In genomic region chr7:28392429-28393271, GRCm38 (mm10) we compare ENCODE assay signal across 7 mouse cellular contexts. TPM values are rescaled to one million over a fixed set of nuclear protein-coding genes. Genes with fewer than 3 reads are reported as not detected.
A peak's percentile ranks its signal among the peaks of the same experiment; 100 is the strongest.
DNase-seq lines count a peak whose midpoint lies in the region; ATAC-seq and TF ChIP-seq lines count a peak whose summit lies in the region.

Gene Med29 (minus strand): TSS chr7:28392708.
Gene Paf1 (plus strand): TSS chr7:28392951.

- under 1% methylated on average over 58 of the region's 58 CpGs for WGBS in embryonic facial prominence, embryonic 10.5 days
- under 1% methylated on average over 58 of the region's 58 CpGs for WGBS in intestine, postnatal 0 days
- under 1% methylated on average over 58 of the region's 58 CpGs for WGBS in midbrain, embryonic 12.5 days
- WGBS in small intestine, adult 2 months, result under 1% methylated on average over 58 of the region's 58 CpGs

- H3K4me2 ChIP-seq in intestine, postnatal 0 days (replicated peaks; ENCODE audit: low read depth), result peak within 1 kb of the TSS; percentile 91
- peak within 1 kb of the TSS; percentile 97 for H3K4me2 ChIP-seq in midbrain, embryonic 12.5 days (replicated peaks)

- H3K9me3 ChIP-seq in embryonic facial prominence, embryonic 10.5 days, result no peaks in the 10 kb centered on the region
- H3K9me3 ChIP-seq in intestine, postnatal 0 days (ENCODE audit: control insufficient read depth), result no peaks in the 10 kb centered on the region
- H3K9me3 ChIP-seq in midbrain, embryonic 12.5 days, result no peaks in the 10 kb centered on the region

- H3K4me3 ChIP-seq in embryonic facial prominence, embryonic 10.5 days, result peak within 1 kb of the TSS; percentile 98
- peak within 1 kb of the TSS; percentile 83 for H3K4me3 ChIP-seq in intestine, postnatal 0 days (ENCODE audit: low read depth, low read length)
- peak within 1 kb of the TSS; percentile 94 for H3K4me3 ChIP-seq in midbrain, embryonic 12.5 days
- peak within 1 kb of the TSS; percentile 97 for H3K4me3 ChIP-seq in small intestine, adult 2 months (ENCODE audit: low read depth, low read length)

- H3K27ac ChIP-seq in embryonic facial prominence, embryonic 10.5 days (replicated peaks), result peak within 1 kb of the TSS; percentile 87
- H3K27ac ChIP-seq in intestine, postnatal 0 days (ENCODE audit: low read depth, low read length), result peak within 1 kb of the TSS; percentile 80
- H3K27ac ChIP-seq in midbrain, embryonic 12.5 days (replicated peaks), result peak within 1 kb of the TSS; percentile 80
- H3K27ac ChIP-seq in small intestine, adult 2 months (ENCODE audit: insufficient read depth, low read depth, low read length), result peak within 1 kb of the TSS; percentile 57

- H3K27me3 ChIP-seq in embryonic facial prominence, embryonic 10.5 days (replicated peaks; ENCODE audit: low read depth, poor library complexity, severe bottlenecking), result no peaks in the 10 kb centered on the region
- no peaks in the 10 kb centered on the region for H3K27me3 ChIP-seq in intestine, postnatal 0 days (replicated peaks; ENCODE audit: control insufficient read depth, insufficient read depth, low read length)
- no peaks in the 10 kb centered on the region for H3K27me3 ChIP-seq in midbrain, embryonic 12.5 days
- H3K27me3 ChIP-seq in small intestine, adult 2 months (ENCODE audit: control insufficient read depth, insufficient read depth, low read length), result no peaks in the 10 kb centered on the region

- peaks cover 67% of the 10 kb centered on the region for H3K36me3 ChIP-seq in embryonic facial prominence, embryonic 10.5 days (replicated peaks)
- H3K36me3 ChIP-seq in intestine, postnatal 0 days (ENCODE audit: control insufficient read depth, insufficient read depth), result peaks cover 53% of the 10 kb centered on the region
- H3K36me3 ChIP-seq in midbrain, embryonic 12.5 days, result peaks cover 53% of the 10 kb centered on the region
- H3K36me3 ChIP-seq in small intestine, adult 2 months (ENCODE audit: control insufficient read depth, insufficient read depth, low read length), result peaks cover 25% of the 10 kb centered on the region

- TF ChIP-seq POLR2A in small intestine, adult 2 months (IDR thresholded peaks at IDR 0.05; ENCODE audit: low read depth, low read length), result peak; percentile 95

- H3K9ac ChIP-seq in intestine, postnatal 0 days (ENCODE audit: low read depth, low read length), result peak within 1 kb of the TSS; percentile 85
- H3K9ac ChIP-seq in midbrain, embryonic 12.5 days (replicated peaks), result peak within 1 kb of the TSS; percentile 92

- H3K4me1 ChIP-seq in embryonic facial prominence, embryonic 10.5 days, result peaks cover 18% of the 10 kb centered on the region
- H3K4me1 ChIP-seq in intestine, postnatal 0 days (replicated peaks; ENCODE audit: control insufficient read depth, insufficient read depth, low read length), result no peaks in the 10 kb centered on the region; the same call in 1 of the 2 replicates
- peaks cover 16% of the 10 kb centered on the region for H3K4me1 ChIP-seq in midbrain, embryonic 12.5 days
- H3K4me1 ChIP-seq in small intestine, adult 2 months (ENCODE audit: control insufficient read depth, insufficient read depth, insufficient read length, low read length), result peaks cover 8% of the 10 kb centered on the region; the same call in 1 of the 2 replicates

- DNase-seq in adrenal gland, postnatal 10 days, result peak; percentile 96
- DNase-seq in embryonic facial prominence, embryonic 10.5 days (ENCODE audit: low spot score), result peak; percentile 95
- DNase-seq in gonadal fat pad, adult 2 months (ENCODE audit: low read depth), result peak; percentile 98
- peak; percentile 97 for DNase-seq in left cerebral cortex, postnatal 4 days

- ATAC-seq in intestine, postnatal 0 days, result peak; percentile 92
- peak; percentile 99 for ATAC-seq in midbrain, embryonic 12.5 days (ENCODE audit: low FRiP score, low read depth)

- TF ChIP-seq CTCF in intestine, postnatal 0 days (IDR thresholded peaks at IDR 0.05; ENCODE audit: low read depth), result peak; percentile 4; the same call in 1 of the 2 replicates
- no peak for TF ChIP-seq CTCF in small intestine, adult 2 months (IDR thresholded peaks at IDR 0.05; ENCODE audit: extremely low read depth, insufficient read length, insufficient replicate concordance, low read depth, low read length)

- intact Hi-C loops in left cerebral cortex, postnatal 4 days (cut with DNase I), result no loop called here

RNA-seq across cellular contexts. Expression of gene Med29, which starts in this region (rescaled TPM):
- 10 to 100 TPM; 19.8 to 25.9 TPM for total RNA-seq in adrenal gland, postnatal 10 days (2021)
- 61.9 and 62.6 TPM in 2 replicates for polyA plus RNA-seq in embryonic facial prominence, embryonic 10.5 days (2016; fragmentation: Nextera tagmentation; extraction: Ambion mirVana)
- polyA plus RNA-seq in gonadal fat pad, adult 2 months (2012; rRNA removed), result 49.8 and 58.9 TPM in 2 replicates
- polyA plus RNA-seq in intestine, postnatal 0 days (2015; fragmentation: Nextera tagmentation; extraction: Ambion mirVana), result 42.7 and 44.2 TPM in 2 replicates
- total RNA-seq in left cerebral cortex, postnatal 4 days (2021), result 10 to 100 TPM; 18.6 to 19.7 TPM
- polyA plus RNA-seq in midbrain, embryonic 12.5 days (2016; fragmentation: Nextera tagmentation; extraction: Ambion mirVana), result 45.3 and 46.9 TPM in 2 replicates
- 36.5 and 58.0 TPM in 2 replicates for polyA plus RNA-seq in small intestine, adult 2 months (2012; rRNA removed)

RNA-seq across cellular contexts. Expression of gene Paf1, which starts in this region (rescaled TPM):
- 10 to 100 TPM; 56.5 to 59.2 TPM for total RNA-seq in adrenal gland, postnatal 10 days (2021)
- polyA plus RNA-seq in embryonic facial prominence, embryonic 10.5 days (2016; fragmentation: Nextera tagmentation; extraction: Ambion mirVana), result 88.3 and 89.0 TPM in 2 replicates
- polyA plus RNA-seq in gonadal fat pad, adult 2 months (2012; rRNA removed), result 78.0 and 96.3 TPM in 2 replicates
- 54.6 and 60.6 TPM in 2 replicates for polyA plus RNA-seq in intestine, postnatal 0 days (2015; fragmentation: Nextera tagmentation; extraction: Ambion mirVana)
- 10 to 100 TPM; 77.7 to 86.8 TPM for total RNA-seq in left cerebral cortex, postnatal 4 days (2021)
- polyA plus RNA-seq in midbrain, embryonic 12.5 days (2016; fragmentation: Nextera tagmentation; extraction: Ambion mirVana), result 83.2 and 86.0 TPM in 2 replicates
- polyA plus RNA-seq in small intestine, adult 2 months (2012; rRNA removed), result 27.6 and 67.1 TPM in 2 replicates

Comparison
In these comparisons a context has a peak if more than half of its experiments do, and no peak if none do; other contexts are left out.
1. Peak in every context shown above with its lines: DNase-seq, ATAC-seq, H3K4me3 ChIP-seq and H3K27ac ChIP-seq.